Mouse (Mus musculus) forebrain, postnatal 0 days (tissue): ENCODE results near the gene Acox3. TPM values are rescaled to one million over a fixed set of nuclear protein-coding genes. Genes with fewer than 3 reads are reported as not detected.

Source experiments
- ATAC-seq: fragments of 200-750 bp; cut with Nextera tagmentation; 2 replicates; pipeline ENCODE4 v1.8.0; 2017; ENCODE audit warnings: mild to moderate bottlenecking, moderate library complexity
- DNase-seq: peaks from one replicate; pipeline ENCODE4 v3.0.0-alpha.2; 2015
- H3K27ac ChIP-seq: fragments of 300-500 bp; sonication (generic); 2 replicates; pipeline ENCODE4 v1.5.1; 2014; ENCODE audit warnings: low read depth, mild to moderate bottlenecking, antibody characterized with exemption, low read length, moderate library complexity, mixed read lengths
- H3K27me3 ChIP-seq: fragments of 300-500 bp; sonication (generic); 2 replicates; pipeline ENCODE4 v1.6.1; 2014; ENCODE audit warnings: mild to moderate bottlenecking, low read length, mixed read lengths; ENCODE audit not compliant: insufficient read depth
- H3K36me3 ChIP-seq: fragments of 300-500 bp; sonication (generic); 2 replicates; pipeline ENCODE4 v1.6.1; 2014; ENCODE audit warnings: mild to moderate bottlenecking, moderate library complexity; ENCODE audit not compliant: insufficient read depth
- H3K4me1 ChIP-seq: fragments of 300-500 bp; sonication (generic); 2 replicates; pipeline ENCODE4 v1.6.1; 2014; ENCODE audit warnings: antibody characterized with exemption; ENCODE audit not compliant: insufficient read depth
- H3K4me2 ChIP-seq: fragments of 300-500 bp; sonication (generic); 2 replicates; pipeline ENCODE4 v1.6.1; 2014; ENCODE audit warnings: low read depth, mild to moderate bottlenecking, moderate library complexity
- H3K4me3 ChIP-seq: fragments of 300-500 bp; sonication (generic); 2 replicates; pipeline ENCODE4 v1.5.1; 2014; ENCODE audit warnings: low read depth, low read length, mixed read lengths
- H3K9ac ChIP-seq: fragments of 300-500 bp; sonication (generic); 2 replicates; pipeline ENCODE4 v1.6.1; 2014; ENCODE audit warnings: mild to moderate bottlenecking
- H3K9me3 ChIP-seq: fragments of 300-500 bp; sonication (generic); 2 replicates; pipeline ENCODE4 v1.6.1; 2016; ENCODE audit warnings: low read length
- CTCF ChIP-seq: sonication (generic); IDR thresholded peaks from 2 replicates; pipeline ENCODE4 v1.5.1; 2016; ENCODE audit warnings: antibody characterized with exemption, control low read depth, low read depth
- WGBS: fragments of 180-500 bp; shearing (Covaris S2); extraction: QIAGEN DNeasy Blood & Tissue Kit; methylation state at CpG from one replicate; pipeline ENCODE4 v1.1.7; 2014; 5-methylcytosine and 5-hydroxymethylcytosine counted together
- polyA plus RNA-seq: library from polyadenylated mRNA; unstranded; fragments of >200 nt; fragmentation: Nextera tagmentation; extraction: Ambion mirVana; gene quantifications from 2 replicates; pipeline ENCODE4 v1.2.1, GENCODE M21; 2015
- total RNA-seq: library from RNA; depleted of rRNA; stranded (reverse); fragments of >200 nt; gene quantifications from 2 replicates; pipeline ENCODE4 v1.2.3, GENCODE M21; 2014

Gene Acox3
- total and polyA plus RNA-seq, 2 experiments from 2014 or later = 13.4 to 32.1 TPM

DNA sequence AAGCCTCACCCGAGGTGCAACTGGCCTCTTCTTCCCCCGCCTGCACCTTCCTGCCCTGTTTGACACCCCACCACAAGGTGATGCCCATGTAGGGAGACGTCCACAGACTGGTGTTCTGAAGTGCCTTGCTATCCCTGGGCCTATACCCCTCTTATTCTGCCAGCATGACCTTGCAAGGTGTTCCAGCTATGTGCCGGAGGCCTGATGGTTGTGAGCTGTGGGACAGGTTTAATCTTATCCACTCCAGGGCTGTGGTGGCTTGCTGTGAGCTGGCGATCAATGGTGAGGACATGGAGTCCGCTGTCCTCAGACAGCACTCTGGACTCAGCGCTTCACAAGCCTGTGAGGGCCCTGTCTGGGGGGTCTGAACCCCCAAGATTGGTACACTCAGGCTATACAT lies 27.5 kb downstream of the Acox3 start:
- no peaks in the 10 kb centered on the region for H3K27me3 ChIP-seq
- no peak for ATAC-seq
- WGBS = 97% methylated on average over 7 of the region's 7 CpGs
- no peak overlapping the region for H3K9ac ChIP-seq
- H3K9me3 ChIP-seq = no peaks in the 10 kb centered on the region
- peaks cover 8% of the 10 kb centered on the region for H3K36me3 ChIP-seq
- peaks cover 3% of the 10 kb centered on the region; the same call in 1 of the 2 replicates for H3K4me1 ChIP-seq
- no peak overlapping the region for H3K27ac ChIP-seq
- TF ChIP-seq CTCF = no peak
- no peak overlapping the region for H3K4me2 ChIP-seq
- DNase-seq = no peak
- H3K4me3 ChIP-seq = no peak overlapping the region

DNA sequence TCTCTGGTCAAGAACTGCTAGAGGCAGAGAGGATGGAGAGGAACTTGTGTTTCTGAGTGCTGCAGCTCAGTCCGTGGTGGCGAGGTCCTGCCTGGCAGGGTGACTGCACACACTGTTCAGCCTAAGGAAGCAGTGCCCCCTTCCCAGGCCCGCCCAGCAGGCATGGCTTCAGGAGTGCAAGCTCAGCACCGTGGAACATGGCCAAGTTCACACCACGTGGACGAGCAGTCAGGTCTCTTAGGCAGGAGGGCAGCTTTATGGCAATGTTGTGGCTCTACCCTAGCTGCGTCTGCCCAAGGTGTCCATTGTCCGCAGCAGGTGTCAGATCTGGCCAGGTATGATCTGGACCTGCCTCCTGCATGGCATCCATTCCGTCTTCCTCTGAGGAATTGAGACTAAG lies 28.3 kb downstream of the Acox3 start:
- no peak for ATAC-seq
- no peak for TF ChIP-seq CTCF

GRCm38 (mm10) chr5:35611900-35612299 lies 29.1 kb downstream of the Acox3 start:
- no peak for ATAC-seq
- H3K27ac ChIP-seq = no peak overlapping the region
- H3K4me1 ChIP-seq = peaks cover 3% of the 10 kb centered on the region; the same call in 1 of the 2 replicates
- no peak overlapping the region for H3K4me3 ChIP-seq
- no peaks in the 10 kb centered on the region for H3K9me3 ChIP-seq
- TF ChIP-seq CTCF = no peak
- H3K4me2 ChIP-seq = no peak overlapping the region
- no peak for DNase-seq
- no peak overlapping the region for H3K9ac ChIP-seq
- WGBS = 87% methylated on average over 11 of the region's 11 CpGs
- H3K36me3 ChIP-seq = 0 out of 2 replicates have a peak, but pooled peaks cover 4% of the 10 kb centered on the region
- H3K27me3 ChIP-seq = no peaks in the 10 kb centered on the region

More for the DNA sequence above, 28.3 kb downstream of the Acox3 start:
- no peak overlapping the region for H3K9ac ChIP-seq
- 0 out of 2 replicates have a peak, but pooled peaks cover 4% of the 10 kb centered on the region for H3K36me3 ChIP-seq
- DNase-seq = no peak
- no peak overlapping the region for H3K4me2 ChIP-seq
- H3K27ac ChIP-seq = no peak overlapping the region
- H3K4me1 ChIP-seq = peaks cover 3% of the 10 kb centered on the region; the same call in 1 of the 2 replicates
- WGBS = 78% methylated on average over 9 of the region's 9 CpGs
- H3K4me3 ChIP-seq = no peak overlapping the region
- no peaks in the 10 kb centered on the region for H3K9me3 ChIP-seq
- no peaks in the 10 kb centered on the region for H3K27me3 ChIP-seq

- no peak for DNase-seq
- no peaks in the 10 kb centered on the region for H3K27me3 ChIP-seq
- H3K4me1 ChIP-seq = peaks cover 3% of the 10 kb centered on the region; the same call in 1 of the 2 replicates
- H3K4me2 ChIP-seq = no peak overlapping the region
- no peak for TF ChIP-seq CTCF
- no peak overlapping the region for H3K4me3 ChIP-seq
- 0 out of 2 replicates have a peak, but pooled peaks cover 4% of the 10 kb centered on the region for H3K36me3 ChIP-seq
- H3K9ac ChIP-seq = no peak overlapping the region
- ATAC-seq = no peak
- no peak overlapping the region for H3K27ac ChIP-seq
- 89% methylated on average over 8 of the region's 8 CpGs for WGBS
- H3K9me3 ChIP-seq = no peaks in the 10 kb centered on the region
Observed at GRCm38 (mm10) chr5:35612722-35613121, 29.9 kb downstream of the Acox3 start.

DNA sequence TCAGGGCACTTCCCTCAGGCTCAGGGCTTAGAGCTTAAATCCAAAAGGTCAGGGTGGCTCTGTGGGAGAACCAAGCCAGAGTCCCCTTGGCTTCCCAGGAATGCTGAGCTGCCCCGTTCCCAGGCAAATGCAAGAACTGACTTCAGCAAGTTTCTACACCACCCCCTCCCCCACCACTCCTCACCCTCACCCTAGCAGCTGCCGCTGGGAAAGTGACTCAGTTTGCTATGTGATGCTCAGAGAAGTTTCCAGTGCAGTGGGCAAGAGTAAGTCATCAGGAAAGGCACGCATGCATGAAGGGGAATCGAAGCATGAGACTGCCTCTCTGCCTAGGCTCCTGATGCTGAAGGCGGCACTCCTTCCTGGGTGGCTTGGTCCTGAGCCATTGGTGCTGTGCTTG lies 34.1 kb downstream of the Acox3 start:
- Histone ChIP-seq H3K4me1 (no peaks in the 10 kb centered on the region), H3K9ac (no peak overlapping the region), H3K4me2 (no peak overlapping the region), H3K4me3 (no peak overlapping the region), H3K27ac (no peak overlapping the region), H3K36me3 (0 out of 2 replicates have a peak, but pooled peaks cover 4% of the 10 kb centered on the region), H3K9me3 (no peaks in the 10 kb centered on the region), H3K27me3 (no peaks in the 10 kb centered on the region)
- DNase-seq (peak; percentile 5), ATAC-seq (no peak)
- no peak for TF ChIP-seq CTCF
- WGBS = 39% methylated on average over 5 of the region's 5 CpGs

- no peak for DNase-seq
- WGBS = 48% methylated on average over 4 of the region's 4 CpGs
Observed at GRCm38 (mm10) chr5:35621114-35621513, 38.3 kb downstream of the Acox3 start.

GRCm38 (mm10) chr5:35623831-35624230 lies 41.0 kb downstream of the Acox3 start:
- no peaks in the 10 kb centered on the region for H3K9me3 ChIP-seq
- H3K36me3 ChIP-seq = no peaks in the 10 kb centered on the region
- no peak for TF ChIP-seq CTCF
- H3K27ac ChIP-seq = no peak overlapping the region
- no peak overlapping the region for H3K4me3 ChIP-seq
- no peaks in the 10 kb centered on the region for H3K4me1 ChIP-seq
- H3K4me2 ChIP-seq = no peak overlapping the region
- DNase-seq (no peak), ATAC-seq (no peak)
- no peak overlapping the region for H3K9ac ChIP-seq
- H3K27me3 ChIP-seq = no peaks in the 10 kb centered on the region

More at GRCm38 (mm10) chr5:35621114-35621513, 38.3 kb downstream of the Acox3 start:
- no peak overlapping the region for H3K9ac ChIP-seq
- no peaks in the 10 kb centered on the region for H3K9me3 ChIP-seq
- H3K36me3 ChIP-seq = no peaks in the 10 kb centered on the region
- no peaks in the 10 kb centered on the region for H3K27me3 ChIP-seq
- no peak overlapping the region for H3K4me3 ChIP-seq
- no peaks in the 10 kb centered on the region for H3K4me1 ChIP-seq
- no peak for TF ChIP-seq CTCF
- H3K27ac ChIP-seq = no peak overlapping the region
- no peak for ATAC-seq
- no peak overlapping the region for H3K4me2 ChIP-seq
